Mouse (Mus musculus) bone marrow macrophage, adult 2 months (primary cell): Measurements from ENCODE around the gene Fpr2.

Experiments
- CTCF ChIP-seq: IDR thresholded peaks from 2 replicates; pipeline ENCODE4 v1.5.1; 2012; ENCODE audit warnings: low read depth, mild to moderate bottlenecking, low read length, moderate library complexity
- POLR2A ChIP-seq: IDR thresholded peaks from 2 replicates; pipeline ENCODE4 v1.6.1; 2012; ENCODE audit warnings: mild to moderate bottlenecking, low read depth, low read length, borderline replicate concordance

DNA sequence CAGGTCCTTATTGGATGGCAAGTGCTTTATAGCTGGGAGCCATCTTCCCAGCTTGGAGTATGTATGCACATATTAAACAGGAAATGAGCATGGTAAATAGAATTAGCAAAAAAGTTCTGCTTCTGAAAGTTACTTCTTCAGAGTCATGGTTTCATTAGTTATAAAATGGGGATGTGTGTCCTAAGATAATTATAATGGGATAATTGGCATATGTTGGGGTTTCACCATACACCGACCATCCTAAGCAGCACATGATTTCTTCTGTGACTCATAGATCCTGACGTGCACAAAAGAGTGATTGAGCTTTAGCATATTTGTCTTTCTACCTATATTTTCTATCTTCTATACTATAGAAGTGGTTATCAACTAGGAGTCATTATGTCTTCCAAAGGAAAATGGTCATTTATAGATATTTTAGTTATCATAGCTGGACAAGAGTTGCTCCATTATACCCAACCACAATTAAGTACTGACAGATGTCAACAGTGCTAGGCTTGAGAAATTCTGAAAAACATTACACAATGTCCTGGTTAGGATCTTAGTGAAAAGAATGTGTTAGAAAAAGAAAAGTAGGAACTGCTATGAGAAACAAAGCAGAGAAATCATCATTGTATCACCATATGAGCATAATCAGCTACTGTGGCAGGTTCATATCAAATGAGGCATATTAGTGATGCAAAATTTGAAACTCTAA lies 2.3 kb downstream of the Fpr2 start:
- TF ChIP-seq CTCF (no peak), POLR2A (no peak)
